Mouse (Mus musculus): ENCODE measurements around the gene Chadl. TPM values are rescaled to one million over a fixed set of nuclear protein-coding genes. Genes with fewer than 3 reads are reported as not detected.

The Chadl gene
- polyA plus RNA-seq, 1 experiment: 9.0 TPM

DNA sequence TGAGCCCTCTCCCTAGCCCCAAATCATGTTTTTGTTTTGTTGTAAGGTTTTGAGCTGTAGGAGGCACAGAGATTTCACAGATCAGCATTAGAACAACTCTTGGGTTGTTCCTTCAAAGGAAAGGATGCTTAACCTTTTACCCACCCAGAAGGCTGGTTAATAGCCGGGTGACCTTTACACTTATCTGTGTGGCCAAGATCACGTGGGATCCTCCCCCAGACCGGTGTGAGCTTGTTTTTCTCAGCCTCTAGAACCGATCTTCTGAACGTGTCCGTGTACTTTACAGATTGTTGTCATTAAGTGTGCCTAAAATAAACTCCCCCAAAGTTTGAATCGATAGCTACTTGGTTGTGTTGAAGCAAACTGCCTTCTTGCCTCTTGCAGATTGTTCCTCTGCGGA is 3.5 kb upstream of the Chadl start:
- TF ChIP-seq CTCF (conservative IDR thresholded peaks at IDR 0.05; ENCODE audit: insufficient read depth, insufficient read length, low read depth, low read length) (no peak), POLR2A (IDR thresholded peaks at IDR 0.05; ENCODE audit: low read depth, low read length) (no peak)
- peak overlapping the region; percentile 97 for H3K27ac ChIP-seq (ENCODE audit: insufficient read depth, low read depth, low read length)
- no peak overlapping the region for H3K4me3 ChIP-seq (ENCODE audit: insufficient read depth, low read depth, low read length)
- no peaks in the 10 kb centered on the region for H3K27me3 ChIP-seq (replicated peaks; ENCODE audit: control insufficient read depth, insufficient read depth, low read length)
- WGBS: 36% methylated on average over 8 of the region's 8 CpGs
- DNase-seq: peak; percentile 91
- H3K4me1 ChIP-seq (ENCODE audit: control insufficient read depth, insufficient read depth, low read length): peaks cover 10% of the 10 kb centered on the region; the same call in 1 of the 2 replicates
- H3K36me3 ChIP-seq (ENCODE audit: control insufficient read depth, insufficient read depth, low read length): no peaks in the 10 kb centered on the region

DNA sequence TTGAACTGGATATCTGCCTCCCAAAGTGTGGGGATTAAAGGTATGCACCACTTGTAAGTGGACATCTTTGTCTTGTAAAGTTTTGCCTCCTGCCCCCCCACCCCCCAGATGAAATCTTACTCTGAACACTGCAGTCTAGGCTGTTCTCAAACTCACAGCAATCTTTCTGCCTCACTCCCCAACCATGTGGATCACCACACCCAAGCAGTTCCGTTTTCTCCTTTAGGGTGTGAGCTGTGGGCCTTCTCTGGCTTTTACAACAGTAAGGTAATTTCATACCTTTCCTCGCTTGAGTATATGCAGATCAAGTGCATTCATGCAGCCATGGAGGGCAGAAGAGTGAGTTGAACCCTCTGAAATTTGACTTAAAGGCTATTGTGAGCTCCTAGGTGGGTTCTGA is 3.1 kb upstream of the Chadl start:
- Histone ChIP-seq H3K4me3 (ENCODE audit: insufficient read depth, low read depth, low read length) (no peak overlapping the region), H3K27me3 (replicated peaks; ENCODE audit: control insufficient read depth, insufficient read depth, low read length) (no peaks in the 10 kb centered on the region), H3K27ac (ENCODE audit: insufficient read depth, low read depth, low read length) (peak overlapping the region; percentile 92), H3K36me3 (ENCODE audit: control insufficient read depth, insufficient read depth, low read length) (no peaks in the 10 kb centered on the region), H3K4me1 (ENCODE audit: control insufficient read depth, insufficient read depth, low read length) (peaks cover 10% of the 10 kb centered on the region; the same call in 1 of the 2 replicates)
- TF ChIP-seq POLR2A (IDR thresholded peaks at IDR 0.05; ENCODE audit: low read depth, low read length): no peak
- TF ChIP-seq CTCF (conservative IDR thresholded peaks at IDR 0.05; ENCODE audit: insufficient read depth, insufficient read length, low read depth, low read length): no peak
- no peak for DNase-seq
- 53% methylated on average over 2 of the region's 2 CpGs for whole genome bisulfite sequencing

DNA sequence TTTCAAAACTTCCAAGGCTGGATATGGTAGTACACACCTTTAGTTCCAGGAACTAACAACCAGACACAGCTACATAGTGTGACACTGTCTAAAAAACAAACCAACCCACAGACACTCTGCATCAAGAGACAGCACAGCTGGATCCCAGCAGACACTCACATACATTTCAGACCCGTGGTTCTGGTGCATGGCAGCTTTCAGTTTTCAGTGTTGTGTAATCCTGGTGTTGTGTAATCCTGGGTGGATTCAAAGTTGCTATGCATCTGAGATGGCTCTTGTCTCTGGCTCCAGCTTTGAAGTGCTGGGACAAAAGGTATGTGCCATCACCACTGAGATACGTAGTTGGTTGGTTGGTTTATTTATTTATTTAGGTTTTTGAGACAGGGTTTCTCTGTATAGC is 1.4 kb upstream of the Chadl start:
- no peak overlapping the region for H3K27ac ChIP-seq (ENCODE audit: insufficient read depth, low read depth, low read length)
- no peaks in the 10 kb centered on the region for H3K36me3 ChIP-seq (ENCODE audit: control insufficient read depth, insufficient read depth, low read length)
- 66% methylated on average over 2 of the region's 2 CpGs for WGBS
- DNase-seq: no peak
- no peaks in the 10 kb centered on the region for H3K27me3 ChIP-seq (replicated peaks; ENCODE audit: control insufficient read depth, insufficient read depth, low read length)
- H3K4me1 ChIP-seq (ENCODE audit: control insufficient read depth, insufficient read depth, low read length): peaks cover 10% of the 10 kb centered on the region; the same call in 1 of the 2 replicates
- no peak overlapping the region for H3K4me3 ChIP-seq (ENCODE audit: insufficient read depth, low read depth, low read length)
- TF ChIP-seq CTCF (conservative IDR thresholded peaks at IDR 0.05; ENCODE audit: insufficient read depth, insufficient read length, low read depth, low read length): no peak
- TF ChIP-seq POLR2A (IDR thresholded peaks at IDR 0.05; ENCODE audit: low read depth, low read length): no peak

DNA sequence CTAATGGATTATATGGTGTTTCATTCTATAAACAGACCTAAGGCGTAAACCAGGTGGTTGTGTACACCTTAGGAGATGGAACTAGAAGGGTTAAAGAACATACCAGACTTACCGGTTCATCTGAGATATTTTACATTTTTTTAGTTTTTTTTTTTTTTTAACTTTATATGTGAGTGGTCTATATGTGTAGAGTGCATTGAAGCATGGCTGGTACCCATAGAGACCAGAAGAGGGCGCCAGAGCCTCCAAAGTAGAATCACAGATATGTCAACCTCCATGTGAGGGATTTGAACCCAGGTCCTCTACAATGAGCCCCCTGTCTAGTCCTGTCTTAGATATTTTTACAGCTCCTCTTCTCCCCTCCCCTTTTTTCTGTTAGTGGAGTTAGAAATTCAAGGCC is 760 bp upstream of the Chadl start:
- Histone ChIP-seq H3K4me1 (ENCODE audit: control insufficient read depth, insufficient read depth, low read length) (peaks cover 11% of the 10 kb centered on the region), H3K36me3 (ENCODE audit: control insufficient read depth, insufficient read depth, low read length) (no peaks in the 10 kb centered on the region), H3K4me3 (ENCODE audit: insufficient read depth, low read depth, low read length) (no peak overlapping the region), H3K27ac (ENCODE audit: insufficient read depth, low read depth, low read length) (no peak overlapping the region), H3K27me3 (replicated peaks; ENCODE audit: control insufficient read depth, insufficient read depth, low read length) (no peaks in the 10 kb centered on the region)
- WGBS: 42% methylated on average over 3 of the region's 3 CpGs
- DNase-seq: peak; percentile 39
- TF ChIP-seq POLR2A (IDR thresholded peaks at IDR 0.05; ENCODE audit: low read depth, low read length) (no peak), CTCF (conservative IDR thresholded peaks at IDR 0.05; ENCODE audit: insufficient read depth, insufficient read length, low read depth, low read length) (peak; percentile 61)

DNA sequence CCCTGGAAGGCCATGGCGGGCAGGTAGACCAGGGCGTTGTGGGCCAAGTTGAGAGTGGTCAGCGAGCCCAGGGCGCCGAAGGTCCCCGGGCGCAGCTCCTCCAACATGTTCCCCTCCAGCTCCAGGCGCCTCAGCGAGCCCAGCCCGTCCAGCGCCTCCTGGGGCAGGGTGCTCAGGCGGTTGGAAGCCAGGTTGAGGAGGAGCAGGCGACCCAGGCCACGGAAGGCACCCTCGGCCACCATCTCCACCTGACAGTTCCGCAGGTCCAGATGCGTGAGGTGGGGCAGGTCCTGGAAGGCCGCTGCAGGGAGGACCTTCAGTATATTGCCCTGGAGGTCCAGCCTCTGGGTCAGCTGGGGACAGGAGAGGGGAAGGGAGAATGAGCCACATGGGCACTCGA is 2.2 kb downstream of the Chadl start:
- no peak for DNase-seq
- no peaks in the 10 kb centered on the region for H3K27me3 ChIP-seq (replicated peaks; ENCODE audit: control insufficient read depth, insufficient read depth, low read length)
- peak overlapping the region; percentile 47; the same call in 1 of the 2 replicates for H3K27ac ChIP-seq (ENCODE audit: insufficient read depth, low read depth, low read length)
- H3K4me3 ChIP-seq (ENCODE audit: insufficient read depth, low read depth, low read length): peak overlapping the region; percentile 64
- no peaks in the 10 kb centered on the region for H3K36me3 ChIP-seq (ENCODE audit: control insufficient read depth, insufficient read depth, low read length)
- WGBS: 42% methylated on average over 18 of the region's 19 CpGs
- H3K4me1 ChIP-seq (ENCODE audit: control insufficient read depth, insufficient read depth, low read length): peaks cover 6% of the 10 kb centered on the region
- TF ChIP-seq CTCF (conservative IDR thresholded peaks at IDR 0.05; ENCODE audit: insufficient read depth, insufficient read length, low read depth, low read length) (no peak), POLR2A (IDR thresholded peaks at IDR 0.05; ENCODE audit: low read depth, low read length) (no peak)

DNA sequence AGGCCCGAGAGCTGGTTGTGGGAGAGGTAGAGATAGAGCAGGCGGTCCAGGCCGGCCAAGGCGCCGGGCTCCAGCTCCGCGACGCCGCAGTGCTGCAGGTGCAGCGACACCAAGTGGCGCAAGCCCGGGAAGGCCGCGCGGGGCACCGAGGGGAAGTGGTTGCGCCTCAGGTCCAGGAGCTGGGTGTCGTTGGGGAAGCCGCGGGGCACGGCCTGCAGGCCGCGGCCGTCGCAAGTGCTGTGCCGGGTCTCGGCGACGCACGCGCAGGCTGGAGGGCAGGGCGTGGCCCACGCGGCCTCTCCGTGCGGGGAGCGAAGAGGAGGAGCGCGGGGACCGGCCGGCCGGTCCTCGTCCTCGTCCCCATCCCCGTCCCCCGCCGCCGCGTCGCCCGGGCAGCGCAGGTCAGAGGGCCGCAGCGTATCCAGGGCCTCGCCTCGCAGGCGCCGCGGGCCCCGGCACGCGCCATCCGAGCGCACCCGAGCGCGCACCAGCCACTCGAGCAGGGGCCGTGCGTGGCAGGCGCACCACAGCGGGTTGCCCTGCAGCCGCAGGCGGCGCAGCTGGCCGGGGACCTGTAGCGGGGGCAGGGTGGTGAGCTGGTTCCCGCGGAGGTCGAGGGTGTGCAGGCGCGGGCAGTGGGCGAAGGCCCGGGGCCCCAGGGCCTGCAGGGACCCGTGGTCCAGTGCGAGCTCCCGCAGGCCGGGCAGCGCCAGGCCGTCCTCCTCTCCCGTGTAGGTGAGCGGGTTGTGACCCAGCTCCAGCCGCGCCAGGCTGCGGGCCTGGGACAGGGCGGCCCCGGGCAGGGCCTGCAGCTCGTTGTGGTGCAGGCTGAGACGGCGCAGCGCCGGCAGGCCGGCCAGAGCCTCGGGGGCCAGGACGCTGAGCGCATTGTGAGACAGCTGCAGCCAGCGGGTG is 2.9 kb downstream of the Chadl start:
- H3K27me3 ChIP-seq (replicated peaks; ENCODE audit: control insufficient read depth, insufficient read depth, low read length): no peaks in the 10 kb centered on the region
- H3K36me3 ChIP-seq (ENCODE audit: control insufficient read depth, insufficient read depth, low read length): no peaks in the 10 kb centered on the region
- H3K4me3 ChIP-seq (ENCODE audit: insufficient read depth, low read depth, low read length): peak overlapping the region; percentile 64
- H3K27ac ChIP-seq (ENCODE audit: insufficient read depth, low read depth, low read length): peak overlapping the region; percentile 47
- no peak for TF ChIP-seq POLR2A (IDR thresholded peaks at IDR 0.05; ENCODE audit: low read depth, low read length)
- peak; percentile 54 for TF ChIP-seq CTCF (conservative IDR thresholded peaks at IDR 0.05; ENCODE audit: insufficient read depth, insufficient read length, low read depth, low read length)
- peak; percentile 89 for DNase-seq
- H3K4me1 ChIP-seq (ENCODE audit: control insufficient read depth, insufficient read depth, low read length): peaks cover 5% of the 10 kb centered on the region; the same call in 1 of the 2 replicates
- WGBS: under 1% methylated on average over 107 of the region's 107 CpGs

DNA sequence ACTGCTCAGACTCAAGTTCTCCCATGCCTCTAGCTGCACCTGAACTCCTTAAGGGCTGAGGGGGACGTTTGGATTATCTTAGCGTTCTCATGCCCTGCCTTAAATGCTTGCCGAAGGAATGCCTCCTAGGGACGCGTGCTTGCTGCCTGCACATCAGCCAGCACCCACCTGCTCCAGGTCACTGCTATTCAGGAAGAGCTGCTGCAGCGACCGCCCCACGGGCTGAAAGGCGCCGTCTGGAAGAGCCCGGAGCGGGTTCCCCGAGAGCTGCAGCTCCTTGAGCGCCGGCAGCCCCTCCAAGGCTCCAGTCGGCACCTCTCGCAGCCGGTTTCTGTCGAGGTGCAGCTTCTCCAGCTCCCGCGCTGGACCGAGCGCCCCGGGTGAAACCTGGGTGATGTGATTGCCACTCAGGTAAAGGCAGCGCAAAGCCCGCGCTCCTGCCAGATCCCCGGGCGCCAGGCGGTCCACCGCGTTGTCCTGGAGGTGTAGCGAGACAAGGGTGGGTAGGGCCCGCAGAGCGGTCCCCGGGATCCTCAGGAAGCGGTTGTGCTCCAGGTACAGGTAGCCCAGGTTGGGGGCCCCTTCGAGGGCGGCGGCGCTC is 3.6 kb downstream of the Chadl start:
- H3K36me3 ChIP-seq (ENCODE audit: control insufficient read depth, insufficient read depth, low read length): no peaks in the 10 kb centered on the region
- H3K4me3 ChIP-seq (ENCODE audit: insufficient read depth, low read depth, low read length): peak overlapping the region; percentile 64
- H3K27me3 ChIP-seq (replicated peaks; ENCODE audit: control insufficient read depth, insufficient read depth, low read length): no peaks in the 10 kb centered on the region
- H3K27ac ChIP-seq (ENCODE audit: insufficient read depth, low read depth, low read length): no peak overlapping the region
- TF ChIP-seq POLR2A (IDR thresholded peaks at IDR 0.05; ENCODE audit: low read depth, low read length) (no peak), CTCF (conservative IDR thresholded peaks at IDR 0.05; ENCODE audit: insufficient read depth, insufficient read length, low read depth, low read length) (no peak)
- 3% methylated on average over 41 of the region's 41 CpGs for WGBS
- DNase-seq: no peak
- peaks cover 5% of the 10 kb centered on the region; the same call in 1 of the 2 replicates for H3K4me1 ChIP-seq (ENCODE audit: control insufficient read depth, insufficient read depth, low read length)
